Mouse (Mus musculus): Measurements from ENCODE around the gene Magoh.
A peak's percentile ranks its signal among the peaks of the same experiment; 100 is the strongest.

Gene Magoh

GRCm38 (mm10) chr4:107879254-107880050 lies at the start of gene Magoh:
TSS of gene Magoh (plus strand) at chr4:107879755.
- DNase-seq (ENCODE audit: low spot score), result peak; percentile 100

DNA sequence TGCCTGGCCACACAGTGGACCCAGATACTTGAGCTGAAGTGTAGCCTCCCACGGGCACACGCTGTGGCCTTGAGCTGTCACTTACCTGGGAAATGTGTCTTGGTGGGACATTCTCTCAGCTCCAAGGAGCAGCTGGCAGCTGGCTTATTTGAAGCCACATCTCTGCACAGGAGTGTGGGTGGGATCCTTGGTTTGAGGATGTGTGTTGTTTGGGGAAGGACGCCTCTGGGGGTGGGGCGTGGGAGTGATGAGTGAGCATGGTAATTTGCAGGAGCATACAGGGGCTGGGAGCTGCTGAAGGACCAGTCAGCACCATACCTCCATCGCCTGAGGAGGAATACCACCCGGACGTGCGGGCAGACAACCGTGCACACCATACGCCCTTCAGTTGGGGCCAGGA lies 49.4 kb upstream of the Magoh start:
- DNase-seq (ENCODE audit: low spot score), result no peak

DNA sequence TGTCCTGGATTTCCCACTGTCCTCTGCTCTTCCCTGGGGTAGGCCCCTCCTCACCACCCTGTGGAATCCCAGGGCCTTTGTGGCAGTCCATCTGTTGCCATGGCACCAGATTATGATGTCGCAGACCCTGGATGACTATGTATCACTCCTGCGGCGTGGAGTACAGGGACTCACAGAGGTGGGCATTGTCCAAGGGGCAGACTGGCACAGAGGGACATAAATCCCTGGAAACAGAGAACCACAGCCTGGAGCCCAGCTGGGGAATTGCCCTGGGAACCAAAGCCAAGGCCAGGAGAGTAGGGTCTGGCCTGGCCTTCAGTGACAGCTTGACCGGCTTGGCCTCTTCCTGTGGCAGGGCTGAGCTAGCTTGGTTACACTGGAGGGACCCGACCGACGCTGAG lies 48.7 kb upstream of the Magoh start:
- DNase-seq (ENCODE audit: low spot score), result peak; percentile 77

GRCm38 (mm10) chr4:107831678-107832077 lies 47.9 kb upstream of the Magoh start:
- no peak for DNase-seq (ENCODE audit: low spot score)

GRCm38 (mm10) chr4:107833525-107833924 lies 46.0 kb upstream of the Magoh start:
- DNase-seq (ENCODE audit: low spot score), result no peak

DNA sequence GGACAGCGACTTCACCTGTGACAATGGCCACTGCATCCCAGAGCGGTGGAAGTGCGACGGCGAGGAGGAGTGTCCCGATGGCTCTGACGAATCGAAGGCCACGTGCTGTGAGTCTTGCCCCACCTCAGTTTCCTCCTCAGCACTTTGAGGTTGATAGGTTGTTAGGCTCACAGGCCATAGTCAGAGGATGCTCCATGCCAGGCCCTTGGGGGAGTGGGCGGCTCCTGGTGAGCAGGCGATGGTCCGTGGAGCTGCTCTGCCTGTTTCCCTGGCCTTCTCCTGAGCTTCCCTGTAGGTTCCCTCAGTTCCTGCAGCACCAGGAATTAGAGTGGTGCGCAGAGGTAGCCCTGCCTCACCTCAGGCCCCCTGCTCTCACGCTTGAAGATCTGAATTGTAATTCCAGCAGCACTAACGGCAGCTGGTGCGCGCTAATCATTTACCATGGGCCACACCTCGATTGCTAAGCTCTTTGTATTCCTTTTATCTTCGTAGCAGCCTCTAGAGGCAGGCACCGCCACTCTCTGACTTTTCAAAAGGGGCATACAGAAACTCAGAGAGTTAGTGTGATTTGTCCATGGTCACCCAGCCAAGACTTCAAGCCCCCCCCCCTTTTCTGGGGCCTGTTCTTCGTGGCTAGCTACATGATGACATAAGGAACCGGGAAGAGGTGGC lies 44.8 kb upstream of the Magoh start:
- no peak for DNase-seq (ENCODE audit: low spot score)

GRCm38 (mm10) chr4:107835508-107835909 lies 44.0 kb upstream of the Magoh start:
- peak; percentile 51 for DNase-seq (ENCODE audit: low spot score)

DNA sequence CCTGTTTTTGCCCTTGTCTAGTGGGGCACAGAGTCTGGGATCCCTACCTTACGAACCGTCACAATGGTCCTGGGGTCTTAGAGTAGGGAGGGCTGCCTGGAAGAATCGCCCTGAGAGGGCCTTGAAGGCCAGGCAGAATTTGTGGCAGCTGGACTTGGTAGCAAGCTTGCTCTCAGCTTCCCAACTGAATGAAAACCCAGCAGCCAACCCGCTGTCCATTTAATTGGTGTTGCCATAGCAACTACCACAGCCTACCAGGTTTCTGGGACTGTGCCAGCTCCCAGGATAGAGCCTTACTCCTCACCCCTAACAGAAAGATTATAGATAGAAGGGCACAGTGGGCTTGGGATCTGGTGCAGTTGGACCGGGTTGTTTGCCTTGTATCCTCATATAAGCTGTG lies 42.8 kb upstream of the Magoh start:
- peak; percentile 86 for DNase-seq (ENCODE audit: low spot score)

DNA sequence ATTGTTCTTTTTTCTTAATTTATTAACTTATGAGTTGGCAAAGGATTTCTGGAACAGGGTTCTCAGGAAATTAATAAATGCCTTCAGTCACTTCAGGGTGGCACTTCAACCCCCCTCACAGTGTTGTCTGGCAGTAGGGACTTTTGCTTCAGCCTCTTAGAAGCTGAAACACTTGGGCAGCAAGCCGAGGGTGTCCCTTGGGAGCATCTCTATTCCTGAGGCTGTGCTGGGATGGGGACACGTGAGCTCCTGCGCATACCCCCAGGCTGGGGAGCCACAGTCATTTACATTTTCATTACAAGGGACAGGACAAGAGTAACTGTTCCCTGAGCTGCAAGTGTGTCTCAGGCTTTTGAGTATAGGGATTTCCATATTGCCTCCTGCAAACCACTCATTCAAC lies 41.6 kb upstream of the Magoh start:
- DNase-seq (ENCODE audit: low spot score), result no peak

DNA sequence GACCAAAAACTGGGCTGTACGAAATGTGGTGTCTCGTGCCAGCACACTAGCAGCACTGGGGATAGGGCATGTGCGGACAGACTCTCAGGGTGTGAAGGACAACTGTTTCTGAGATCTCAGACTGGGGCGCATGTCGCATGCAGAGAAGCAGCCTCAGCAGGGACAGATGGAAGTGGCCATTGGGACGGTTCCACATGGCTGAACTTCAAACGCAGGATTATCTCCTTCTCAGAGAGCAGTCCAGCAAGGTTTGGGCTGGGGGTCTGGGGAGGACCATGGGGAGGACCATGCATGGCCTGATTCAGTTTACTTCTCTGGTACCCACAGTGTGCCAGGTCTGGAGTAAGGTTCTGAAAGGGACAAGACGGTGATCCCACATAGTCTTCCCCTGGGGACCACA lies 35.9 kb upstream of the Magoh start:
- peak; percentile 47 for DNase-seq (ENCODE audit: low spot score)

- peak; percentile 94 for DNase-seq (ENCODE audit: low spot score)
Measured at GRCm38 (mm10) chr4:107844971-107845370, 34.6 kb upstream of the Magoh start.

- DNase-seq (ENCODE audit: low spot score), result no peak
Measured at GRCm38 (mm10) chr4:107846795-107847194, 32.8 kb upstream of the Magoh start.

DNA sequence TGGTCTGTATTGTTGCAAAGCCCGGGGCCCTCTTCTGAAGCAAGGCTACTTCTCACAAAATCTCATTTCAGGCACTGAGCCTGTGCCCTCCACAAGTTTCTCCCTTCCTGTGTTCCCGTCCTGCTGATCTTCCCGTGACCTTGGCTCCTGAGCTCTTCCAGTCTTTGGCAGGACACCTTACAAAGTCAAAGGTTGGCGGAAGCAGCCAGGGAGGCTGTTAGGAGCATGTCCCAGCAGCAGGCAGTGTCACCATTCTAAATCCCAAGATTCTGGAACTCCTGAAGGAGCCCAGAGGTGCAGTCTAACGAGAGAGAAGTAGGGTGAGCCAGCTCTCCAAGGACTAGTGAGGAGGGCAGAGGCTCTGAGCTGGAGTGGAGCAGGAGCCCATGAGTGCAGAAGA lies 31.0 kb upstream of the Magoh start:
- no peak for DNase-seq (ENCODE audit: low spot score)

GRCm38 (mm10) chr4:107849621-107850020 lies 29.9 kb upstream of the Magoh start:
- no peak for DNase-seq (ENCODE audit: low spot score)

- DNase-seq (ENCODE audit: low spot score), result no peak
Measured at GRCm38 (mm10) chr4:107850091-107850490, 29.5 kb upstream of the Magoh start.

DNA sequence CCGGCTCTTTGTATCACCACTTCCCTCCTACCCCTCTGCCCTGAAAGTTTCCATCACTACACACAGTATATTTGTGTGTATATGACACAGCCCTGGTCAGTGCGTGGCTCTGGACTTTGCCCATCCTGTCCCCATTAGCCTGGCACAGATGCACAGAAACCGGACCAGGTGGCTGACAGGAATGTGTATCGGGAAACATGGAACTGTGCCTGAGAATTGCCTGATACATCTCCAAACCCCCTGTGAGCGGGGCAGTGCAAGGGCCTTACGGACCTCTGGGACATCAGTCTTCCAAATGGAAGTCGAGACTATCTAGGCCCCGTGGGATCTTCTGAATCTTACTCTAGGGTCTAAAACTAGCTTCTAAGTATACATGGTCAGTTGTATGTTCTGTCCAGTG lies 26.2 kb upstream of the Magoh start:
- DNase-seq (ENCODE audit: low spot score), result no peak

GRCm38 (mm10) chr4:107853836-107854235 lies 25.7 kb upstream of the Magoh start:
- DNase-seq (ENCODE audit: low spot score), result no peak

- no peak for DNase-seq (ENCODE audit: low spot score)
Measured at GRCm38 (mm10) chr4:107856958-107857686, 22.4 kb upstream of the Magoh start.

DNA sequence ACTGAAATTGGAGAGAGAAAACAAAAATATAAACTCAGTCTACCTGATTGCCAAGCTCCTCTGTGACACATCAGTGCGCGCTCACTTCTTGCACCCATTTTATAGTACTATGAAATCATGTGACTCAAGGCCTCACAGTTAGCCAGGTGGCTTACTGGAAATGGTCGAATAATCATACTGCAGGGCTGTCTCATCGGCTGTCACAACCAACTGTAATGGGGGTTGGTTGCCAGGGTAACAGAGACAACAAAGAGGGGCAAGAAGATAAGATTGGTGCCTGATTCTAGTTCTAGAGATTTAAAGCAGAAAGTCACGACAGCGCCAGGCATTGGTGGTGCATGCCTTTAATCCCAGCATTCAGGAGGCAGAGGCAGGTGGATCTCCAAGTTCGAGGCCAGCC lies 20.6 kb upstream of the Magoh start:
- no peak for DNase-seq (ENCODE audit: low spot score)

GRCm38 (mm10) chr4:107864866-107865265 lies 14.7 kb upstream of the Magoh start:
- DNase-seq (ENCODE audit: low spot score), result no peak

GRCm38 (mm10) chr4:107881631-107882030 lies 2.1 kb downstream of the Magoh start:
- no peak for DNase-seq (ENCODE audit: low spot score)

DNA sequence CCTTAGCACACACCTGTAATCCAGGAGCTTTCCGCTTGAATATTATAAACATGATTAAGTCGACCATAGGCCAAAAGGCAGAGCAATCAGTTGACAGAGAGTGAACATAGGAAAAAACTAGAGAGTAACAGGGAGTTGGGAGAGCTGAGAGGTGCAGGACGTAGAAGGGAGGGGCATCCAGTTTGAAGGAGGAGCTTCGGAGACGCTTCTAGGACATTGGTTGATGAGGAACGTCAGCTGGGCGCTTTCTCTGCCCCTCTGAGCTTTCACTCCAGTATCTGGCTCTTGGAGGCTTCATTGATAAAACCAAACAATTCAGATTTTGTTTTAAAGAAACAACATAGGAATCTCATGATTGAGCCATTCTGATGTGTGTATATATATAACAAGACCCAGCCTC lies 6.8 kb downstream of the Magoh start:
- DNase-seq (ENCODE audit: low spot score), result no peak

GRCm38 (mm10) chr4:107889385-107889730 lies 9.8 kb downstream of the Magoh start:
- DNase-seq (ENCODE audit: low spot score), result no peak
